Mouse (Mus musculus): ENCODE results near the gene AW551984. TPM values are rescaled to one million over a fixed set of nuclear protein-coding genes. Genes with fewer than 3 reads are reported as not detected.

Gene AW551984
- 25.7 and 28.1 TPM in 2 replicates for polyA plus RNA-seq (2015; fragmentation: Nextera tagmentation; extraction: Ambion mirVana)

DNA sequence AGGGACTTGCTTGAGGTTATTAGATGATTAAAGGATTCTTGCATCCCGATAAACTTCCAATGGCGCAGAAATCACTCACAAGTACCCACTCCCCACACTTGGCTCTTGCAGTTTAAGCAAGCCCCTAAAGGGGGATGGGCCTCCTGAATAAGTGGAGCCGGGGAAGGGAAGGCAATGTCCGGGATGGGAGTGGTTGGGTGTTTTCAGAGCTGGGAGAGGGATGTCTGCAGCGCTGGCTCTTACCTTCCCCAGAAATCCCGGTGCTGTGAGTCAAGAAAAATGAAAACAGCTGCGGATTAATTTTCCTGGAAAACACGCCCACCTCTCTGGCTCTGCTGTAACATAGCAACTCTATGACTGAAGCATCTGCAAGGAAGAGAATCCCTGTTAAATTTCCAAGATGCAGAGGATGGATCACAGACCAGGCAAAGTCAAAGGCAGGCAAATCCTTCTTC, at the start of gene AW551984:
TSS of gene AW551984 (minus strand) at position 405 of the 455 bp plus-strand sequence.
- Histone ChIP-seq H3K9ac (0 out of 2 replicates have a peak within 1 kb of the TSS, but pooled peaks have one; percentile 25), H3K9me3 (no peaks in the 10 kb centered on the region), H3K4me1 (no peaks in the 10 kb centered on the region), H3K27ac (peak within 1 kb of the TSS; percentile 40; the same call in 1 of the 2 replicates), H3K36me3 (no peaks in the 10 kb centered on the region), H3K4me2 (peak within 1 kb of the TSS; percentile 78), H3K27me3 (replicated peaks) (no peaks in the 10 kb centered on the region), H3K4me3 (replicated peaks) (peak within 1 kb of the TSS; percentile 43)
- ATAC-seq (ENCODE audit: insufficient read depth, low FRiP score, low read depth) = peak; percentile 62; the same call in 1 of the 2 replicates
- 0% methylated on average over 8 of the region's 8 CpGs for WGBS

DNA sequence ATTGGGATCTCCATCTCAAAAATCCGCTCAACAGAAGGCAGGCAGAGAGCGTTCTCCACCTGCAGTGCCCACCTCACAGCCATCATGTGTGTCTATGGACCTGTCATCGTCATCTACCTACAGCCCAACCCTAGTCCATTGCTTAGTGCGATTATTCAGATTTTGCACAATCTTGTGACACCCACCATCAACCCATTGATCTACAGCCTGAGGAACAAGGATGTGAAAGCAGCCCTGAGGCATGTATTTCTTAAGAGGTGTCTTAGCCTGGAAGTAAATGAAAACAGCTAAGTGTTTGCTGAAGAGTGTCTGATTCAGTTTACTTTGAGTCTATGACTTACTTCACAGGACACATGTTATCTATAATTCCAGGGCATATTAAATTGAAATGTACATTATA, 43.2 kb upstream of the AW551984 start:
- WGBS = 84% methylated on average over 4 of the region's 4 CpGs
- no peak overlapping the region for H3K9ac ChIP-seq
- ATAC-seq (ENCODE audit: insufficient read depth, low FRiP score, low read depth) = no peak
- no peak overlapping the region for H3K27ac ChIP-seq
- no peak overlapping the region for H3K4me3 ChIP-seq (replicated peaks)
- no peak overlapping the region for H3K4me2 ChIP-seq
- H3K4me1 ChIP-seq = no peaks in the 10 kb centered on the region
- H3K36me3 ChIP-seq = no peaks in the 10 kb centered on the region
- no peaks in the 10 kb centered on the region for H3K27me3 ChIP-seq (replicated peaks)
- H3K9me3 ChIP-seq = no peaks in the 10 kb centered on the region

DNA sequence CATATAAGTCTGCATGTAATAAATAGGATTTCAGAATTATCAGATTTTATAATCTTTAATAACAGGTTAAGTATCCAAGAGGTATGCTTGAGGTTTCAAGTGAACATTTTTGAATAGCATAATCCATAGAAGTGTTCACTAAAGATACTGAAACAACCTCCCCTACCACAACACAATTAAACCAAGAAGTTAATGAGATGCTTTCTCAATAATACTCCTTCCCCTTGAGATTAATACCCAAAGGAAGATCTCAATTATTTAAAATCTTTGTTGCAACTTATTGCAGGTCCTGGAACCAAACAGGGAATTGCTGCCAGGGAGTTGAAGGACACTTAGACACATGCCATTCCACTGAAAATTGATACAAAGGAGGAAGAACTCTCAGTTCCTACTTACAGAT, 40.6 kb upstream of the AW551984 start, which contains the start of gene Olfr961:
TSS of gene Olfr961 (plus strand) at position 301 of the 400 bp plus-strand sequence.
- H3K4me2 ChIP-seq = no peak within 1 kb of the TSS
- H3K9ac ChIP-seq = no peak within 1 kb of the TSS
- no peaks in the 10 kb centered on the region for H3K4me1 ChIP-seq
- no peaks in the 10 kb centered on the region for H3K36me3 ChIP-seq
- H3K27ac ChIP-seq = no peak within 1 kb of the TSS
- no peaks in the 10 kb centered on the region for H3K27me3 ChIP-seq (replicated peaks)
- no peak for ATAC-seq (ENCODE audit: insufficient read depth, low FRiP score, low read depth)
- no peak within 1 kb of the TSS for H3K4me3 ChIP-seq (replicated peaks)
- H3K9me3 ChIP-seq = no peaks in the 10 kb centered on the region

DNA sequence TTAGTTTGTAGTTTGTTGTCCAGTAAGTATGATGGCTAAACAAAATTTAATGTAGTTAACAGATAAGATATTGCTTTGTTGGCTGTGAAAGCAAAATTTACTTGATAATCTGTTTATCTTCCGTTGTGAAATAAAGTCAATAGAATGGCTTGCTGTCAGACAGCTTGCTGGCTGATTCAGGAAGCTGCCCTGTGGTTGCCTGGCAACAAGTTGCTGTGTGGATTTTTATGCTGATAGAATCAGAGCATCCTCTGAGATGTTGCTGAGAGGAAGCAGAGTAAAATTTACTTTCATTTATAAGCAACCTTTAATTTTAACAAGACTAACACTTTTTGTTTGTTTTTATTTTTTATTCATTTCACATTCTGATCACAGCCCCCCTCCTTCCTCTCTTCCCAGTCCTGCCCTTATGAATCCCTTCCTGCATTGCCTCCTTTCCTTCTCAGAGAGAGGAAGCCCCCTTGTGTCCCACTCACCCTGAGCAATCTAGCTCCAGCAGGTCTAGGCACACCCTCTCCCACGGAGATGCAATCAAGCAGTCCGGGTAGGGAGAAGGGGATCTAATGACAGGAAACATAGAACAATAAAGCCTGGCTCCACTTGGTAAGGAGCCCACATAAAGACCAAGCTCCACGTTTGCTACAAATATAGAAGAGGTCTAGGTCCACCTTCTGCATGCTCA, 29.9 kb upstream of the AW551984 start:
- no peaks in the 10 kb centered on the region for H3K9me3 ChIP-seq
- H3K4me1 ChIP-seq = no peaks in the 10 kb centered on the region
- 29% methylated on average over 4 of the region's 4 CpGs for WGBS
- no peaks in the 10 kb centered on the region for H3K36me3 ChIP-seq
- no peak for ATAC-seq (ENCODE audit: insufficient read depth, low FRiP score, low read depth)
- H3K27ac ChIP-seq = no peak overlapping the region
- H3K4me2 ChIP-seq = no peak overlapping the region
- H3K9ac ChIP-seq = no peak overlapping the region
- H3K27me3 ChIP-seq (replicated peaks) = no peaks in the 10 kb centered on the region
- no peak overlapping the region for H3K4me3 ChIP-seq (replicated peaks)

DNA sequence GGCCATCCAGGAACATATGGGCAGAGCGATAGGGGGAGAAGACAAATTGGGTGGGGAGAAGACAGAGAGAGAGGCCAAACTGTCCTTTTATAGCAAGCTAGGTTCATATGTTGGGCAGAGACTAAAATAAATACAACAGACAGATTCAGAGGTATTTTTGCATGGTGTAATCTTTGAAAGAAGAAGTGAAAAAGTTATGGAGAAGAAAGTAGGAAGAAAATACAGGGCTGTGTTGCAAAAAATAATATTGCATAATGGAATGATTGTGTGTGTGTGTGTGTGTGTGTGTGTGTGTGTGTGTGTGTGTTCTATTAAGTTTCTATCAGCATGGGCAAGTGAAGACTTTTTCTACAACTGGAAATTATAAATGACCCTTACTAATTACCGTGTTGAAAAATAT, 24.9 kb upstream of the AW551984 start:
- Histone ChIP-seq H3K27ac (no peak overlapping the region), H3K4me3 (replicated peaks) (no peak overlapping the region), H3K4me1 (no peaks in the 10 kb centered on the region), H3K36me3 (no peaks in the 10 kb centered on the region), H3K27me3 (replicated peaks) (no peaks in the 10 kb centered on the region), H3K4me2 (no peak overlapping the region), H3K9me3 (no peaks in the 10 kb centered on the region), H3K9ac (no peak overlapping the region)
- WGBS = 70% methylated on average over 2 of the region's 2 CpGs
- no peak for ATAC-seq (ENCODE audit: insufficient read depth, low FRiP score, low read depth)

DNA sequence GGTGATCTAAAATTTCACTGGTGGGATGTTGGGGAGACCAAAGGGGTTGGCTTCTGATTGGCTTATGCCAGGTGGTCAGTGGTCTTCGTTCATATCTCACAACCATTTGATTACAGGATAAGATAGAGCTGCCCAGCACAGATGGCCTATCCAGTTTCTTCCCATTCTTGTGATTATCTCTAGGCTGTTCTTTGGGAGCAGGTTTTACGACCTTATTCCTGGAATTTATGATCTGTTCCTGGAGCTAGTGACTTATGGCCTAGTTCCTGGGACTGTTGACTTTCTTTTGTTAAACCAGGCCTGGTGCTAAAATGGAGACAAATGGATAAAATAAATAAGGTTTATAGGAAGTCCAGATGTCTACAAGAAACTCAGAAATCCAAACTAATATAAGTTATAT, 20.5 kb upstream of the AW551984 start:
- WGBS = 50% methylated on average over 2 of the region's 2 CpGs
- no peak for ATAC-seq (ENCODE audit: insufficient read depth, low FRiP score, low read depth)

DNA sequence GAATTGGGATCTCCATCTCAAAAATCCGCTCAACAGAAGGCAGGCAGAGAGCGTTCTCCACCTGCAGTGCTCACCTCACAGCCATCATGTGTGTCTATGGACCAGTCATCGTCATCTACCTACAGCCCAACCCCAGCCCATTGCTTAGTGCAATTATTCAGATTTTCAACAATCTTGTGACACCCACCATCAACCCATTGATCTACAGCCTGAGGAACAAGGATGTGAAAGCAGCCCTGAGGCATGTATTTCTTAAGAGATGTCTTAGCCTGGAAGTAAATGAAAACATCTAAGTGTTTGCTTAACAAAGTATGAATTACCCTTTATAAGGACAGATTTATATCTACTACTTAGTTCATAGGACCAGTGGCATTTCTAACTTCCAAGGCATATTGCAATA, 19.6 kb upstream of the AW551984 start:
- H3K4me1 ChIP-seq = no peaks in the 10 kb centered on the region
- 90% methylated on average over 3 of the region's 3 CpGs for WGBS
- no peaks in the 10 kb centered on the region for H3K9me3 ChIP-seq
- H3K9ac ChIP-seq = no peak overlapping the region
- H3K27me3 ChIP-seq (replicated peaks) = no peaks in the 10 kb centered on the region
- no peaks in the 10 kb centered on the region for H3K36me3 ChIP-seq
- H3K4me2 ChIP-seq = no peak overlapping the region
- H3K27ac ChIP-seq = no peak overlapping the region
- no peak for ATAC-seq (ENCODE audit: insufficient read depth, low FRiP score, low read depth)
- no peak overlapping the region for H3K4me3 ChIP-seq (replicated peaks)

More for the DNA sequence above, 20.5 kb upstream of the AW551984 start:
- H3K27ac ChIP-seq = no peak overlapping the region
- no peaks in the 10 kb centered on the region for H3K27me3 ChIP-seq (replicated peaks)
- H3K4me1 ChIP-seq = no peaks in the 10 kb centered on the region
- no peak overlapping the region for H3K9ac ChIP-seq
- H3K9me3 ChIP-seq = no peaks in the 10 kb centered on the region
- H3K4me2 ChIP-seq = no peak overlapping the region
- H3K4me3 ChIP-seq (replicated peaks) = no peak overlapping the region
- no peaks in the 10 kb centered on the region for H3K36me3 ChIP-seq

DNA sequence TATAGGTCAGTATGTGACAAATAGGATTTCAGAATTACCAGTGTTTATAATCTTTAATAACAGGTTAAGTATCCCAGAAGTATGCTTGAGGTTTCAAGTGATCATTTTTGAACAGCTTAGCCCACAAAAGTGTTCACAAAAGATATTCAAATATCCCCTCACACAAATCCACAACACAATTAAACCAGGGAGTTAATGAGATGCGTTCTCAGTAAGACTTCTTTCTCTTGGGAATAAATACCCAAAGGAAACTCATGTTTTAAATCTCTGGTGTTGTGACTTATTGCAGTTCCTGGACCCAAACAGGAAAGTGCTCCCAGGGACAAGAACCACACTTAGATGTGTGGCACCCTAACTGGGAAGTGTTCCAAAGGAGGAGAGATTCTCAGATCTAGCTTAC, 16.9 kb upstream of the AW551984 start, which contains the start of gene Olfr960:
TSS of gene Olfr960 (plus strand) at position 301 of the 400 bp plus-strand sequence.
- H3K36me3 ChIP-seq = no peaks in the 10 kb centered on the region
- no peak for ATAC-seq (ENCODE audit: insufficient read depth, low FRiP score, low read depth)
- H3K4me1 ChIP-seq = no peaks in the 10 kb centered on the region
- no peak within 1 kb of the TSS for H3K27ac ChIP-seq
- H3K9ac ChIP-seq = no peak within 1 kb of the TSS
- 79% methylated on average over 1 of the region's 1 CpGs for WGBS
- H3K27me3 ChIP-seq (replicated peaks) = no peaks in the 10 kb centered on the region
- H3K4me3 ChIP-seq (replicated peaks) = no peak within 1 kb of the TSS
- H3K4me2 ChIP-seq = no peak within 1 kb of the TSS
- H3K9me3 ChIP-seq = no peaks in the 10 kb centered on the region

DNA sequence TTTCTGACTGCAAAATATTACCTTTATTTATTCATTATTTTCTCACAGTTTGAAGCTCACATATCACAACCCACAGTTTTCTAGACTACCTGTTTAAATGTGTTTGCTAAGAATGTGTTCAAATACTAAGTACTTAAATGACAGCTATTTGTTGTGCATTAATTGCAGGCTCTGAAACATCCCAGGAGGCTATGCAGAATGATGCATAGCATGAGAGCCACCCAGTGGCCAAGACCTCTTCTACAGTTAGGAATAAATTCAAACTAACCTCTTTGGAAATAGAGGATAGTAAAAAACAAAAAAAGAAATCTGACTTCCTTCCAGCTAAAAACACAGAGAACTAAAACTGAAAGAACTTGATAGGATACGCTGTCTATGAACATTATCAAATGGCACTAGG, 7.8 kb upstream of the AW551984 start:
- H3K36me3 ChIP-seq = no peaks in the 10 kb centered on the region
- H3K4me1 ChIP-seq = no peaks in the 10 kb centered on the region
- no peak overlapping the region for H3K4me2 ChIP-seq
- H3K27ac ChIP-seq = no peak overlapping the region
- WGBS = 62% methylated on average over 1 of the region's 1 CpGs
- H3K9me3 ChIP-seq = no peaks in the 10 kb centered on the region
- H3K4me3 ChIP-seq (replicated peaks) = no peak overlapping the region
- no peak for ATAC-seq (ENCODE audit: insufficient read depth, low FRiP score, low read depth)
- no peak overlapping the region for H3K9ac ChIP-seq
- H3K27me3 ChIP-seq (replicated peaks) = no peaks in the 10 kb centered on the region

DNA sequence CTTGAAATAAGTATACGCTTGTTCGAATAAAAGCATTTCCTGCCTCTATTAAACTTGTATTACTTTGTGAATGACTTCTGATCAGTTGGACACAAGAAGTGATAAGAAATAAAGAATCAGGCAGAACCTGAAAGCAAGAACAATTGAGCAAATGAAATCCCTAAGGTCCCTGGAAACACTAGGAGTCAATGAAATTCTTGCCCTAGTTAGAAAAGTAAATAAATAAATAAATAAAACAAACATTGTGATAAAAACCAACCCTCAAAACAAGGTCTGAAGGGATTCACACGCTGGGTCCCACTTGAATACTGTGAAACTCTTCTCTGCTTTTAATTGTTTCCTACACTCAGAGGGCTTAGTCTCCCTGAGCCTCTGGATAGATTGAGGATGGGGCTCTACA, 6.2 kb upstream of the AW551984 start, which contains the start of gene Olfr148:
TSS of gene Olfr148 (plus strand) at position 301 of the 400 bp plus-strand sequence.
- no peaks in the 10 kb centered on the region for H3K9me3 ChIP-seq
- no peaks in the 10 kb centered on the region for H3K27me3 ChIP-seq (replicated peaks)
- H3K4me3 ChIP-seq (replicated peaks) = no peak within 1 kb of the TSS
- ATAC-seq (ENCODE audit: insufficient read depth, low FRiP score, low read depth) = no peak
- H3K27ac ChIP-seq = no peak within 1 kb of the TSS
- WGBS = 71% methylated on average over 3 of the region's 3 CpGs
- H3K9ac ChIP-seq = no peak within 1 kb of the TSS
- no peaks in the 10 kb centered on the region for H3K4me1 ChIP-seq
- no peaks in the 10 kb centered on the region for H3K36me3 ChIP-seq
- no peak within 1 kb of the TSS for H3K4me2 ChIP-seq

DNA sequence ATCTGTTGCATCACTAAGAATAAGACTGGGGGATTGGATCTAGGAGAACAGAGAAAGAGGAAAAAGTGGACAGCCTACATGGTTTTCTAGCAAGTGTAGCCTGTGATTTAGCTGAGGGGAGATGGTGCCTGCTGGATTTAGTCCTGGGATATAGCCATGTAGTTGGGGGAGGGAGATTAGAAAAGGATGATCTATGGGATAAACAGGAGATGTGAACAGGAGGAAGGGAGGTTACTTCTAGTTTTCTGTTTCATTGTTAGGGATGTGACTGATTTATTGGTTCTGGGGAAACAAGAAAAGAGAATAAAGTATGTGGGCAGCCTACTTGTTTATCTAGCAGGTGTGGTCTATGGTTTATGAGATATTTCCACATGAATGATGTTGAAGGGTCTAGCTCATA, 4.3 kb upstream of the AW551984 start:
- no peak overlapping the region for H3K4me3 ChIP-seq (replicated peaks)
- no peak overlapping the region for H3K4me2 ChIP-seq
- no peaks in the 10 kb centered on the region for H3K36me3 ChIP-seq
- H3K27ac ChIP-seq = no peak overlapping the region
- no peaks in the 10 kb centered on the region for H3K27me3 ChIP-seq (replicated peaks)
- no peaks in the 10 kb centered on the region for H3K9me3 ChIP-seq
- ATAC-seq (ENCODE audit: insufficient read depth, low FRiP score, low read depth) = no peak
- no peaks in the 10 kb centered on the region for H3K4me1 ChIP-seq
- H3K9ac ChIP-seq = no peak overlapping the region

DNA sequence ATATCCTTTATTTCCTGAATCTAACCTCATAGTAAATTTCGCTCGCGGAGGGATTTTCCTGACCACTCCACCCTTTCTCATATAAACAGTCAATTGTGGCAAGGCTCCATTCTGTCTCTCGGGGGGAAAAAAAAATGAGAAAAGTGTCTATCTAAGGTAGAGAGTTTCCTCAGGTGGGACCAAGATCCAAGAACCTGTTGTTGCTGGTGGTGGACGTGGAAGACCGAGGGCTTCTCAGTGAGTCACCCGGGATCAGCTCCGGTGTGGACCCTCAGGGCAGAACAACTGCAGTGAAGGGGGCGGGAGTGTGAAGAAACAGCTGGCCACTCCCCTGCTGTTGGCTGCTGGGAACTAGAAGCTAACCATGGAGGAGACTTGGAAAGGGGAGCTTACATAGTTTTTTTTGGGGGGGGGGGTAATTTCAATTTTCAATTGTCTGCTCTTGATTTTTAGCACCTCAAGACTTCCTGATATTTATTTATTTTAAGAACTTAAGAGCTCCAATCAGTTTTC, 814 bp downstream of the AW551984 start:
- H3K4me2 ChIP-seq = peak overlapping the region; percentile 78
- H3K9me3 ChIP-seq = no peaks in the 10 kb centered on the region
- 0 out of 2 replicates have a peak, but pooled peaks have one; percentile 52 for ATAC-seq (ENCODE audit: insufficient read depth, low FRiP score, low read depth)
- H3K27me3 ChIP-seq (replicated peaks) = no peaks in the 10 kb centered on the region
- H3K9ac ChIP-seq = 0 out of 2 replicates have a peak overlapping the region, but pooled peaks have one; percentile 9
- WGBS = 1% methylated on average over 9 of the region's 9 CpGs
- H3K36me3 ChIP-seq = no peaks in the 10 kb centered on the region
- no peaks in the 10 kb centered on the region for H3K4me1 ChIP-seq
- peak overlapping the region; percentile 43 for H3K4me3 ChIP-seq (replicated peaks)
- H3K27ac ChIP-seq = 0 out of 2 replicates have a peak overlapping the region, but pooled peaks have one; percentile 18
